Mouse (Mus musculus): ENCODE measurements around the gene Scgb1b20. TPM values are rescaled to one million over a fixed set of nuclear protein-coding genes. Genes with fewer than 3 reads are reported as not detected.
"Not testable (repeated sequence)": the region's sequence is repeated elsewhere in the genome, so short reads cannot be mapped to it uniquely, and the experiment has no call there.

Gene Scgb1b20
- not detected in 2 replicates for polyA plus RNA-seq (2014; fragmentation: Nextera tagmentation; extraction: Ambion mirVana)

DNA sequence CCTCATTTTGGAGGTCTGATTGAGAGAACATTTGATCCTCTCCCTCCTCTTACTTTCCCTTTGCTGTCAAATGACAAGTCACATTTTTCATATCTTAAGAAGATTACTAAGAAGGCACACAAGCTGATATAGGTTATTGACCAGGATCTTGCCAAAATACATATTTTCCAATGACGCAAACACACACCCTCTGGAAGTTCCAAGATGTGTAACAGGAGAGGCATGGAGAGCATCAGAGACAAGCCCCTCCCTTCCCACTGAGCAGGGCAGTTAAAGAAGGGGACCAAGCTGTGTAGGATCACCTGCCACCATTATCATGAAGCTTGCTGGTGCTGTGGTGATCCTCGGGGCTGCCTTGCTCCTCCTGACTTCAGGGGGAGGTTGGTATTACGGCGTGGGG is at the start of gene Scgb1b20:
Scgb1b20 (plus strand) TSS at position 301 of the 400 bp plus-strand sequence.
- H3K4me3 ChIP-seq (ENCODE audit: low read length); H3K9ac ChIP-seq (ENCODE audit: low read depth, low read length); ATAC-seq (ENCODE audit: low FRiP score, low TSS enrichment); H3K27ac ChIP-seq (ENCODE audit: low read depth, low read length); H3K4me2 ChIP-seq (replicated peaks; ENCODE audit: low read depth, low read length); H3K9me3 ChIP-seq (ENCODE audit: control insufficient read depth, low read length); H3K4me1 ChIP-seq (ENCODE audit: control insufficient read depth, insufficient read depth, low read length); H3K27me3 ChIP-seq (ENCODE audit: control insufficient read depth, insufficient read depth, low read length); H3K36me3 ChIP-seq (ENCODE audit: control insufficient read depth, insufficient read depth, low read length): not testable (repeated sequence)
- 90% methylated on average over 4 of the region's 4 CpGs for WGBS

DNA sequence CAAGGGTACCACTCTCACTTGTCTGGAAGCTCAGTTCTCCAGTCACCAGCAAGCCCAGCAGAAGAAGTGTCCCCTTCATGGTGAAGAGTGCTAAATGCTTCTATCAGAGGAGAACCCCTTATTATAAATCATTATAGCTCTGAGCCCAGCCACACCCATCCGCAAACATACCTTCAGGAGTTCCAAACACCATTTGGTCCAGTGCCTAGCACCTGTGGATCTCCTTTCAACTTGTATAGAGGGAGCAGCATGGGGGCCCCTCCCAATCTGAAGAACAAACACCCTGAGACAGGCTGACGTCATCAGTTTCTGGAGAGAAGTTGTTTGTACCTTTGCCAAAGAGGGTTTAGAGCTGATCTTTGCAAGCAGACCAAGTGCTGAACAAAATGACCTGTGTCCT is 6.8 kb upstream of the Scgb1b20 start, which contains the start of gene Scgb2b20:
Scgb2b20 (minus strand) TSS at position 101 of the 400 bp plus-strand sequence.
- H3K27me3 ChIP-seq (ENCODE audit: control insufficient read depth, insufficient read depth, low read length); H3K9me3 ChIP-seq (ENCODE audit: control insufficient read depth, low read length); H3K9ac ChIP-seq (ENCODE audit: low read depth, low read length); ATAC-seq (ENCODE audit: low FRiP score, low TSS enrichment); H3K36me3 ChIP-seq (ENCODE audit: control insufficient read depth, insufficient read depth, low read length); H3K27ac ChIP-seq (ENCODE audit: low read depth, low read length); H3K4me3 ChIP-seq (ENCODE audit: low read length); H3K4me2 ChIP-seq (replicated peaks; ENCODE audit: low read depth, low read length); H3K4me1 ChIP-seq (ENCODE audit: control insufficient read depth, insufficient read depth, low read length): not testable (repeated sequence)
- 85% methylated on average over 2 of the region's 2 CpGs for WGBS

DNA sequence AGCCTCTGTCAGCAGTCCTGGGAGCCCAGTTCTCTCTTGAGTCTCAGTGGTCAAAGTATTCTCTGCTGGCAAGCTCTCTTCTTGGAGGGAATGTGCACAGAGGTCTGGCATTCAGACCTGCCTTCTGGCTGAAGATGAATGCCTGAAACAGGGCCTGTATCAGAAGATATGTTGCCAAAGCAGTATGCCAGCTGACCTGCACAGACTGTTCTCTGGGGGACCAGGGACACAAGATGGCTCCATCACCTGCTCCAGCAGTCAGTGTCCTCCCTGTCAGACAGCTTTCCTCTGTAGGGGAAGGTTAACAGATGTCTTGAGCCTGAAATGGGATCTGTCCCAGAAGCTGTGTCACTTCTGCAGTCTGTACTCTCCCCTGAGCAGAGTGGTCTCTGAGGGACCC is 26.7 kb downstream of the Scgb1b20 start:
- not testable (repeated sequence) for H3K4me2 ChIP-seq (replicated peaks; ENCODE audit: low read depth, low read length); H3K27ac ChIP-seq (ENCODE audit: low read depth, low read length); H3K36me3 ChIP-seq (ENCODE audit: control insufficient read depth, insufficient read depth, low read length); ATAC-seq (ENCODE audit: low FRiP score, low TSS enrichment); H3K9ac ChIP-seq (ENCODE audit: low read depth, low read length); H3K9me3 ChIP-seq (ENCODE audit: control insufficient read depth, low read length); H3K4me1 ChIP-seq (ENCODE audit: control insufficient read depth, insufficient read depth, low read length); H3K4me3 ChIP-seq (ENCODE audit: low read length); H3K27me3 ChIP-seq (ENCODE audit: control insufficient read depth, insufficient read depth, low read length)

DNA sequence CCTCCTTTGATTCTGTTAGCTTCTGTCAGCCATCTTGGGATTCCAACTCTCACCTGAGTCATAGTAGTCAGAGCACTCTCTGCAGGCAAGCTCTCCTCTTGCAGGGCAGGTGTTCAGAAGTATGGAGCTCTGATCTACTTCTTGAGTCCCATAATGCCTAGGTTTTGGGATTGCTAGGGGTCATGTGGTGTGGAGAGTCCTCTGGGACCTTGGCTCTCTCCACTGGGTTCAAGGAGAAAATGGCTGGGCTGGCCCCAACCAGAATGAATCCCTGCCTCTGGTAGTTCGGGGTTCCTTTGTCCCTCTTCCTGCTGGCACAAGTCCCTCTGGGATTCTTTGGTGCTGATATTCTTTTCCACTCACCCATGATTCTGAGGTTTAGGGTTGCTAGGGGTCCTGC is 28.6 kb downstream of the Scgb1b20 start:
- Histone ChIP-seq H3K4me2 (replicated peaks; ENCODE audit: low read depth, low read length) (no peak overlapping the region), H3K9me3 (ENCODE audit: control insufficient read depth, low read length) (0 out of 2 replicates have a peak, but pooled peaks cover 8% of the 10 kb centered on the region), H3K36me3 (ENCODE audit: control insufficient read depth, insufficient read depth, low read length) (no peaks in the 10 kb centered on the region), H3K27ac (ENCODE audit: low read depth, low read length) (no peak overlapping the region), H3K27me3 (ENCODE audit: control insufficient read depth, insufficient read depth, low read length) (no peaks in the 10 kb centered on the region), H3K9ac (ENCODE audit: low read depth, low read length) (no peak overlapping the region), H3K4me1 (ENCODE audit: control insufficient read depth, insufficient read depth, low read length) (no peaks in the 10 kb centered on the region), H3K4me3 (ENCODE audit: low read length) (no peak overlapping the region)
- ATAC-seq (ENCODE audit: low FRiP score, low TSS enrichment), result no peak
- 91% methylated on average over 1 of the region's 1 CpGs for WGBS

DNA sequence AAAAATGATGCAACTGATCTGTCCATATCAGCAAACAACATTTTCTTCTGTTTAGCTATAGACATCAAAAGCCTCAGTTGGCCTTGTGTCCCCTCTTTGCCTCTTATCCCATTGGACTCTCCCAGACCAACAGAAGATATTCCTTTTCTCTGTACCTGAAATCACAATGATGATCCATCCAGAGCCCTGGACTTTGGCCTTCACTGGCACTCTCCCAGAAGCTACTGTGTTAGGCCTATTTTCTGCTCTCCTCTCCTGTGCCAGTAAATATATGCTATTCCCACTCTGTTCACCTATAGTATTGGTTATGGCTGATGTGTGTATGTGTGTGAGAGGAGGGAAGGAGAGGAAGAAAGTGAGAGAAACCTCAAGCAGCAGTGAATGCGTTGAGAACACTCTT is 36.6 kb downstream of the Scgb1b20 start:
- not testable (repeated sequence) for H3K27ac ChIP-seq (ENCODE audit: low read depth, low read length); H3K9ac ChIP-seq (ENCODE audit: low read depth, low read length); H3K4me3 ChIP-seq (ENCODE audit: low read length); H3K9me3 ChIP-seq (ENCODE audit: control insufficient read depth, low read length); H3K36me3 ChIP-seq (ENCODE audit: control insufficient read depth, insufficient read depth, low read length); H3K27me3 ChIP-seq (ENCODE audit: control insufficient read depth, insufficient read depth, low read length); ATAC-seq (ENCODE audit: low FRiP score, low TSS enrichment); H3K4me2 ChIP-seq (replicated peaks; ENCODE audit: low read depth, low read length); H3K4me1 ChIP-seq (ENCODE audit: control insufficient read depth, insufficient read depth, low read length)
- 69% methylated on average over 1 of the region's 1 CpGs for WGBS

Other genes starting within 250 kb of the Scgb1b20 start
- gene Scgb2b18, start 199.4 kb upstream of the Scgb1b20 start, polyA plus RNA-seq (2014; fragmentation: Nextera tagmentation; extraction: Ambion mirVana), result not detected in 2 replicates
- gene Scgb1b18, start 187.7 kb upstream of the Scgb1b20 start, polyA plus RNA-seq (2014; fragmentation: Nextera tagmentation; extraction: Ambion mirVana), result not detected in 2 replicates
- not detected in 2 replicates for gene Scgb2b19, start 92.9 kb upstream of the Scgb1b20 start, polyA plus RNA-seq (2014; fragmentation: Nextera tagmentation; extraction: Ambion mirVana)
- gene Scgb1b19, start 85.9 kb upstream of the Scgb1b20 start, polyA plus RNA-seq (2014; fragmentation: Nextera tagmentation; extraction: Ambion mirVana), result not detected in 2 replicates
- gene Scgb2b20, start 6.9 kb upstream of the Scgb1b20 start, polyA plus RNA-seq (2014; fragmentation: Nextera tagmentation; extraction: Ambion mirVana), result not detected in 2 replicates
- gene Scgb2b21, start 147.2 kb downstream of the Scgb1b20 start, polyA plus RNA-seq (2014; fragmentation: Nextera tagmentation; extraction: Ambion mirVana), result not detected in 2 replicates